ENCODE assay signal across 29 mouse cellular contexts in the genomic region with DNA sequence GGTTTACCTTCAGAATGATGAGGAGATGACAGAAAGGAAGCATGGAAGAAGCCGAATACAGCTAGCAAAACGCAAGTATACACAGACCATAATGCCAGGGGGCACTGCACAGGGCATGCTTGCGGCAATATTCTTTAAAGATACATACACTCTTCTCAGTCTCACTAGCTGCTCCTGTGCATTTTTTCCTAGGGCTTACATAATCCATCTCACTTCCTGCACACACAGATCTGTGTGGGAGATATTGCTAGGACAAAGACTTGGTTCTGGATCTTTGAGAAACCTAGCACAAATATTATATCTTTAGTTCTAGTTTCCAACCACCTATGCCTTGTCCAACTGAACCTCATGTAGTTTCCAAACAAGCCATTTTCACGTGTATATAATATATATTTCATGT.
"Had no signal": no experiment of that assay in that cellular context is flagged by ENCODE, and none has a peak within 500 bp of the region (broad histone marks: within the 10 kb centered on the region; RNA-seq: fewer than 3 reads in every experiment).

No protein-coding gene starts in this region.

- H3K4me1 ChIP-seq: embryonic facial prominence, embryonic 10.5 days; embryonic facial prominence, embryonic 12.5 days; embryonic facial prominence, embryonic 13.5 days; embryonic facial prominence, embryonic 15.5 days; forebrain, embryonic 10.5 days; forebrain, embryonic 12.5 days; forebrain, embryonic 13.5 days; forebrain, embryonic 15.5 days; heart, embryonic 10.5 days had no signal

- H3K36me3 ChIP-seq: embryonic facial prominence, embryonic 10.5 days; embryonic facial prominence, embryonic 12.5 days; embryonic facial prominence, embryonic 13.5 days; embryonic facial prominence, embryonic 15.5 days; forebrain, embryonic 10.5 days; forebrain, embryonic 12.5 days; forebrain, embryonic 15.5 days had no signal

- H3K9me3 ChIP-seq: embryonic facial prominence, embryonic 10.5 days; embryonic facial prominence, embryonic 12.5 days; embryonic facial prominence, embryonic 13.5 days; embryonic facial prominence, embryonic 15.5 days; forebrain, embryonic 10.5 days; forebrain, embryonic 12.5 days; forebrain, embryonic 13.5 days; forebrain, embryonic 15.5 days; heart, embryonic 10.5 days had no signal

- H3K4me2 ChIP-seq: embryonic facial prominence, embryonic 12.5 days; embryonic facial prominence, embryonic 13.5 days; embryonic facial prominence, embryonic 15.5 days; forebrain, embryonic 12.5 days; forebrain, embryonic 13.5 days; forebrain, embryonic 15.5 days had no signal

- DNase-seq: cerebellum, adult 8-10 months; cerebellum, adult 9-10 months; cerebellum, adult 9-11 months; cerebellum, postnatal 10 days; cerebellum, postnatal 14 days; cerebellum, postnatal 25 days; cerebellum, postnatal 36 days; embryo, embryonic 11 days; forebrain, postnatal 0 days; gastrocnemius, adult 2 months; gastrocnemius, postnatal 10 days; gastrocnemius, postnatal 14 days; gastrocnemius, postnatal 25 days; gastrocnemius, postnatal 36 days; heart, adult 11 months; heart, adult 18-20 months; heart, adult 2 months had no signal

- H3K4me3 ChIP-seq: embryonic facial prominence, embryonic 10.5 days; embryonic facial prominence, embryonic 12.5 days; embryonic facial prominence, embryonic 13.5 days; embryonic facial prominence, embryonic 15.5 days; erythroblast, embryonic 14.5 days; forebrain, embryonic 10.5 days; forebrain, embryonic 12.5 days; forebrain, embryonic 13.5 days; forebrain, embryonic 15.5 days; gastrocnemius, adult 2 months; heart, adult 2 months; heart, embryonic 10.5 days had no signal

- ATAC-seq: forebrain, embryonic 13.5 days; forebrain, embryonic 14.5 days; forebrain, embryonic 15.5 days; forebrain, embryonic 16.5 days; forebrain, postnatal 0 days had no signal

- H3K9ac ChIP-seq: embryonic facial prominence, embryonic 12.5 days; embryonic facial prominence, embryonic 13.5 days; embryonic facial prominence, embryonic 15.5 days; forebrain, embryonic 12.5 days; forebrain, embryonic 13.5 days; forebrain, embryonic 15.5 days; forebrain, postnatal 0 days had no signal

- H3K27me3 ChIP-seq: embryonic facial prominence, embryonic 12.5 days; embryonic facial prominence, embryonic 13.5 days; embryonic facial prominence, embryonic 15.5 days; forebrain, embryonic 12.5 days; forebrain, embryonic 13.5 days; forebrain, embryonic 15.5 days had no signal

- H3K27ac ChIP-seq: embryonic facial prominence, embryonic 10.5 days; embryonic facial prominence, embryonic 12.5 days; embryonic facial prominence, embryonic 13.5 days; embryonic facial prominence, embryonic 15.5 days; forebrain, embryonic 10.5 days; forebrain, embryonic 12.5 days; forebrain, embryonic 13.5 days; forebrain, embryonic 15.5 days; gastrocnemius, adult 2 months; heart, adult 2 months; heart, embryonic 10.5 days had no signal
